Mouse (Mus musculus): ENCODE data around the gene Ak1. TPM values are rescaled to one million over a fixed set of nuclear protein-coding genes. Genes with fewer than 3 reads are reported as not detected.

Ak1 gene
- total RNA-seq, 2 experiments from 2014 or later = 53.4 to 68.7 TPM

DNA sequence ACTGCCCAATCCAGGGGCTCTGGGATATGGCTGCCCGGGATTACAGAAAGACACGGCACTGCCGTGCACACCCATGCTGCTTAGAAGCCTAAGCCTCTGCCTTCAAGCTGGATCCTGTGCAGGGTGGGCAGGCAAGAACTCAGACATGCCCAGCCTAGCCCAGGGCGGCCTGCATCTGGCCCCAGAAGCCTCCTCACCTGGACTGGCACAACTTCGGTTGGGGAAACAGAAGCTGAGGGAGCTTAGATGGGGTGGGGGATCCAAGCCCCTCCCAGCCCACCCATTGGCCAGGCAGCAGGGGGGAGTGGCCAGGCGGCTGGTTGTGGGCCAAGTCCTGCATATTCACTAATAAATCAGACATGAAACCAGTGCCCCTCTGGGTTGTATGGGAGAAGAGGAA is 60.2 kb downstream of the Ak1 start:
- no peak for DNase-seq (ENCODE audit: low spot score in 2 of 2)

DNA sequence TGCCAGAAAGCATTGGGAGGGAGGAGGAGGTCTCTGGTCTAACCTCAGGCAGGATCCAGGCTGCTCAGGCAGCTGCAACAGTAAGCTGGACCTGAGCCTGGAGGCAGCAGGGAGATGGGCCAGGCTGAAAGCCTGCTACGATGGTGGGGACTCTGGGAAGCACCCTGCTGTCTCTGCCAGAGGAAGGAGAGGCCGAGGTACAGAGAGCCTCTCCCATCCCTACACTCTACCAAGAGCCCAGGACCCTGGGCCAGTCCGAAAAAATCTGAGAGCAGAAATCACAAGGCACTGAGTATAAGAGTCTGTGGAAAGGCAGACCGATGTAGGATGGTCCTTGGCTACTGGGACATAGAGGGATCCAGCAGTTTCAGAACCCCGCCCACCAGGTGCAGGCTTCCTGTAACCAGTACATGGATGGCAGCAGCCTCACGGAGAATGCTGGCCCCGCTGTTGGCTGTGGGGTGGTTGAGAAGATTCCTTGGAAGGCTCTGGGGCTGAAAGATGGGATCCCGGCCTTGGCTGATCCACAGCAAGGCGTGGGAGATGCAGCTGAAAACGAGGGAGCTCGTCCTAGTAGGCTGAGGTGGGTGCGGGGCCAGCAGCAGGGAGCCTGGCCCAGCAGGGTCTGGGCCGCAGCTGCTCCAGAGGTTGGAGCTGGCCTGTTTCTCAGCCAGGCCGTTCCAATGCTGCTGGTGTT is 61.3 kb downstream of the Ak1 start:
- no peak for DNase-seq (ENCODE audit: low spot score in 2 of 2)

DNA sequence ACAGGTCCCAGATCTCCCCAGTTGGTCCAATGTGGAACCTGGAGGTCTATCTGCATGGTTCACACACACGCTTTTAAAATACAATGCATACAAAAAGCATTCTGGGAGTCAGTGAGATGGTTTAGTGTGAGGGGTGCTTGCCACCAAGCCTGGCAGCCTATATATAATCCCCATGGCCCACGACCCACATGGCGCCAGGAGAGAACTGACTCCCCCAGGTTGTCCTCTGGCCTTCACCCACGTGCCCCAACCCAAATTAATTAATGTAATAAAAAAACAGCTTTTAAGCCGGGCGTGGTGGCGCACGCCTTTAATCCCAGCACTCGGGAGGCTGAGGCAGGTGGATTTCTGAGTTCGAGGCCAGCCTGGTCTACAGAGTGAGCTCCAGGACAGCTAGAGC is 62.1 kb downstream of the Ak1 start:
- DNase-seq (ENCODE audit: low spot score in 2 of 2) = no peak

Small RNA genes lying within 50 kb of the gene (microRNA-seq; reads per million reads assigned to microRNA genes)
- gene Gm47291 (not detected), gene Mir1954 (not detected)

Other genes with a start within 250 kb of the Ak1 start
- gene 1110008P14Rik, start 239.8 kb upstream of the Ak1 start, total RNA-seq (2021) = 100 to 1,000 TPM in 1 of 2 experiments, 10 to 100 TPM in 1; 94.9 to 121 TPM
- gene Lcn2, start 233.5 kb upstream of the Ak1 start, total RNA-seq (2021) = 10 to 100 TPM; 11.5 to 33.6 TPM
- gene Ptges2, start 225.9 kb upstream of the Ak1 start, total RNA-seq (2021) = 10 to 100 TPM; 49.2 to 60.7 TPM
- gene Naif1, start 171.3 kb upstream of the Ak1 start, total RNA-seq (2021) = 1 to 10 TPM; 4.1 to 4.2 TPM
- 10 to 100 TPM; 28.0 to 33.7 TPM for gene Slc25a25, start 170.3 kb upstream of the Ak1 start, total RNA-seq (2021)
- 10 to 100 TPM; 36.6 to 38.0 TPM for gene Fam102a, start 86.4 kb upstream of the Ak1 start, total RNA-seq (2021)
- 10 to 100 TPM; 61.9 to 64.5 TPM for gene Dpm2, start 50.9 kb upstream of the Ak1 start, total RNA-seq (2021)
- under 1 TPM; 0.31 to 0.73 TPM for gene Pip5kl1, start 47.0 kb upstream of the Ak1 start, total RNA-seq (2021)
- not detected for gene 9430097D07Rik, start 46.1 kb upstream of the Ak1 start, total RNA-seq (2021)
- gene St6galnac4, start 34.7 kb upstream of the Ak1 start, total RNA-seq (2021) = 10 to 100 TPM; 16.4 to 19.4 TPM
- 10 to 100 TPM; 53.0 to 58.0 TPM for gene St6galnac6, start 22.0 kb upstream of the Ak1 start, total RNA-seq (2021)
- 100 to 1,000 TPM in 1 of 2 experiments, 10 to 100 TPM in 1; 97.4 to 103 TPM for gene Eng, start 24.8 kb downstream of the Ak1 start, total RNA-seq (2021)
- 10 to 100 TPM; 33.2 to 36.2 TPM for gene Fpgs, start 82.4 kb downstream of the Ak1 start, total RNA-seq (2021)
- gene Cdk9, start 91.3 kb downstream of the Ak1 start, total RNA-seq (2021) = 100 to 1,000 TPM; 102 to 105 TPM
- 10 to 100 TPM; 32.3 to 32.9 TPM for gene Sh2d3c, start 99.3 kb downstream of the Ak1 start, total RNA-seq (2021)
- gene 6330409D20Rik, start 119.3 kb downstream of the Ak1 start, total RNA-seq (2021) = under 1 TPM in 1 of 2 experiments, not detected in 1; 0.28 TPM
- gene Tor2a, start 135.5 kb downstream of the Ak1 start, total RNA-seq (2021) = 10 to 100 TPM; 31.5 to 36.5 TPM
- under 1 TPM in 1 of 2 experiments, not detected in 1; 0.23 TPM for gene Ttc16, start 153.9 kb downstream of the Ak1 start, total RNA-seq (2021)
- gene Ptrh1, start 154.0 kb downstream of the Ak1 start, total RNA-seq (2021) = 1 to 10 TPM; 4.0 to 5.2 TPM
- gene Cfap157, start 162.7 kb downstream of the Ak1 start, total RNA-seq (2021) = not detected
- 10 to 100 TPM; 42.5 to 48.7 TPM for gene Stxbp1, start 225.5 kb downstream of the Ak1 start, total RNA-seq (2021)